Comparison of ENCODE assay signal across 8 mouse cellular contexts in genomic region chr3:9400201-9400885, GRCm38 (mm10).
DNase-seq lines count a peak whose midpoint lies in the region; ATAC-seq lines count a peak whose summit lies in the region.

No protein-coding gene starts in this region.

- no peak for ATAC-seq in embryonic facial prominence, embryonic 11.5 days (replicated peaks; ENCODE audit: insufficient number of reproducible peaks, low FRiP score, low TSS enrichment, low read depth)

- H3K9ac ChIP-seq in embryonic facial prominence, embryonic 11.5 days (replicated peaks; ENCODE audit: low read length) = no peak overlapping the region

- WGBS in embryonic facial prominence, embryonic 11.5 days = 51% methylated on average over 3 of the region's 3 CpGs
- 62% methylated on average over 3 of the region's 3 CpGs for WGBS in embryonic facial prominence, embryonic 10.5 days

- H3K4me1 ChIP-seq in embryonic facial prominence, embryonic 11.5 days (ENCODE audit: control insufficient read depth, insufficient read depth, low read length) = no peaks in the 10 kb centered on the region
- peaks cover 20% of the 10 kb centered on the region for H3K4me1 ChIP-seq in embryonic facial prominence, embryonic 10.5 days

- no peak overlapping the region for H3K4me3 ChIP-seq in embryonic facial prominence, embryonic 11.5 days (ENCODE audit: low read depth, low read length)
- H3K4me3 ChIP-seq in embryonic facial prominence, embryonic 10.5 days = no peak overlapping the region

- peak; percentile 83 for DNase-seq in embryonic facial prominence, embryonic 11.5 days (ENCODE audit: low spot score)
- no peak for DNase-seq in embryonic facial prominence, embryonic 10.5 days (ENCODE audit: low spot score)
- peak; percentile 42 for DNase-seq in right cerebral cortex, postnatal 4 days
- no peak for DNase-seq in right cerebral cortex, postnatal 25 days
- DNase-seq in embryo, embryonic 11 days = peak; percentile 73
- DNase-seq in hindlimb bud, embryonic 11.5 days (ENCODE audit: extremely low spot score, low read depth, low spot score) = peak; percentile 60
- DNase-seq in lung, postnatal 25 days (ENCODE audit: low spot score) = peak; percentile 54
- DNase-seq in spleen, adult 12 weeks (ENCODE audit: low spot score) = no peak

- no peak overlapping the region for H3K27ac ChIP-seq in embryonic facial prominence, embryonic 11.5 days (replicated peaks; ENCODE audit: low read depth, low read length)
- no peak overlapping the region for H3K27ac ChIP-seq in embryonic facial prominence, embryonic 10.5 days (replicated peaks)

- H3K4me2 ChIP-seq in embryonic facial prominence, embryonic 11.5 days (ENCODE audit: low read depth, low read length) = no peak overlapping the region

- H3K36me3 ChIP-seq in embryonic facial prominence, embryonic 11.5 days (replicated peaks; ENCODE audit: control insufficient read depth, insufficient read depth, low read depth, low read length) = no peaks in the 10 kb centered on the region
- H3K36me3 ChIP-seq in embryonic facial prominence, embryonic 10.5 days (replicated peaks) = no peaks in the 10 kb centered on the region

- no peaks in the 10 kb centered on the region for H3K27me3 ChIP-seq in embryonic facial prominence, embryonic 11.5 days (ENCODE audit: control insufficient read depth, insufficient read depth, low read length)
- no peaks in the 10 kb centered on the region for H3K27me3 ChIP-seq in embryonic facial prominence, embryonic 10.5 days (replicated peaks; ENCODE audit: low read depth, poor library complexity, severe bottlenecking)

- H3K9me3 ChIP-seq in embryonic facial prominence, embryonic 11.5 days (replicated peaks; ENCODE audit: control insufficient read depth, low read length) = no peaks in the 10 kb centered on the region
- no peaks in the 10 kb centered on the region for H3K9me3 ChIP-seq in embryonic facial prominence, embryonic 10.5 days

Comparison
In these comparisons a context has a peak if more than half of its experiments do, and no peak if none do; other contexts are left out.
1. DNase-seq: peak in embryonic facial prominence, embryonic 11.5 days (single experiment), right cerebral cortex, postnatal 4 days (single experiment), embryo, embryonic 11 days (single experiment), hindlimb bud, embryonic 11.5 days (single experiment) and lung, postnatal 25 days (single experiment); none in embryonic facial prominence, embryonic 10.5 days (single experiment), right cerebral cortex, postnatal 25 days (single experiment) and spleen, adult 12 weeks (single experiment).